Mouse (Mus musculus): Measurements from ENCODE around the gene Usp24. TPM values are rescaled to one million over a fixed set of nuclear protein-coding genes. Genes with fewer than 3 reads are reported as not detected.

The Usp24 gene
- total RNA-seq, 1 experiment = 30.5 TPM

DNA sequence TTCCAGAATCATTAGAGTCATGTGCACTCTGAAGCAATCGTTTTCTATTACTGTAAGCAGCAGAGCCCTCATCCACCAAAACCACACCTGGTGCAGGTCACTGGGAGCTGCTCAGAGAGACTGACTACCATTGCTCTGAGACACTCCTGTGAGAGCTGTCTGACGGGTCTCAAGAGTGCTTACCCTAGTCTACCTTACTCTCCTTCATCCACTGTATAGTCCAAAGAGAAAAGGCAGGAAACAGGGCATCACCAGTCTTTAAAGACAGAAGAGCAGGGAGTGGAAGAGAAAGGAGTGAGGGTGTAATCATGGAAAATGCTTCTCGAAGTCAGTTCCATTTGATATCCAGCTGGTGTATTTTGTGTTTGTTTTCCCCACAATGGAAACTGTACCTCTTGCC, 103.2 kb downstream of the Usp24 start:
- no peak overlapping the region for H3K27ac ChIP-seq (ENCODE audit: insufficient read depth, low read depth, low read length, poor library complexity, severe bottlenecking)
- peaks cover 21% of the 10 kb centered on the region for H3K36me3 ChIP-seq (ENCODE audit: control insufficient read depth, insufficient read depth, low read length, poor library complexity, severe bottlenecking)
- H3K4me3 ChIP-seq (ENCODE audit: insufficient read depth in 1 of 2, low read depth in 1 of 2, low read length in 2 of 2, poor library complexity in 1 of 2, severe bottlenecking in 1 of 2) = no peak overlapping the region
- no peaks in the 10 kb centered on the region for H3K4me1 ChIP-seq (ENCODE audit: control insufficient read depth in 2 of 2, insufficient read depth in 2 of 2, low read length in 2 of 2, poor library complexity in 1 of 2)
- H3K9me3 ChIP-seq (ENCODE audit: control insufficient read depth, insufficient read depth, low read depth, low read length) = no peaks in the 10 kb centered on the region
- in situ Hi-C loops (cut with MboI; ENCODE audit: low sequenced_read_pairs in 2 of 2, unreplicated experiment in 2 of 2) = no loop called here
- no peak overlapping the region for H3K9ac ChIP-seq (ENCODE audit: insufficient read depth, low read depth, low read length, poor library complexity, severe bottlenecking)
- DNase-seq (ENCODE audit: low read depth, low spot score) = no peak
- TF ChIP-seq CHD2 (IDR thresholded peaks at IDR 0.05; ENCODE audit: low read depth, low read length) (no peak), HCFC1 (IDR thresholded peaks at IDR 0.05; ENCODE audit: borderline replicate concordance, insufficient read depth, low read length) (no peak), ZNF384 (IDR thresholded peaks at IDR 0.05; ENCODE audit: low read depth, low read length) (no peak), ZC3H11A (IDR thresholded peaks at IDR 0.05; ENCODE audit: borderline replicate concordance, low read depth, low read length) (no peak), MAFK (IDR thresholded peaks at IDR 0.05; ENCODE audit: insufficient read depth, low read depth, low read length) (no peak)

DNA sequence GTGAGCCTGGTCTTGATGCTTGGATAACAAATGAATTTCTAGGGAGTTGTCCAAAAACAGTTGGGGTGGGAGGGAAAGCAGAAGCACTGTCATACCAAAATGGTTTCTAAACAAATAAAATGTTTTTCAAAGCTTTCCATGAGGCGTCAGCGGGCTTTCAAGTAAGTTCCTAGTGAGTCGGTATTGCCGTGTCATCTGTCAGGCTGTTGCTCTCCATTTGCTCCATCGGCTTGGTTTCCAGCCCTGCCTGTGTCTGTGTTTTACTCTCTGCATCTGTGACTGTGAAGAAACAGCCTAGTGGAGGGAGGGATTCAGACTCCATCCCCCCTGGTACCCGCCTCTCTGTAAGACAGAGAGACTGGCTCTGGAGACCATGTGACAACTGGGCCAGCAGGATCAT, 103.8 kb downstream of the Usp24 start:
- Histone ChIP-seq H3K4me1 (ENCODE audit: control insufficient read depth in 2 of 2, insufficient read depth in 2 of 2, low read length in 2 of 2, poor library complexity in 1 of 2) (no peaks in the 10 kb centered on the region), H3K4me3 (ENCODE audit: insufficient read depth in 1 of 2, low read depth in 1 of 2, low read length in 2 of 2, poor library complexity in 1 of 2, severe bottlenecking in 1 of 2) (no peak overlapping the region), H3K36me3 (ENCODE audit: control insufficient read depth, insufficient read depth, low read length, poor library complexity, severe bottlenecking) (peaks cover 25% of the 10 kb centered on the region), H3K9me3 (ENCODE audit: control insufficient read depth, insufficient read depth, low read depth, low read length) (no peaks in the 10 kb centered on the region), H3K9ac (ENCODE audit: insufficient read depth, low read depth, low read length, poor library complexity, severe bottlenecking) (no peak overlapping the region), H3K27ac (ENCODE audit: insufficient read depth, low read depth, low read length, poor library complexity, severe bottlenecking) (no peak overlapping the region)
- TF ChIP-seq MAFK (IDR thresholded peaks at IDR 0.05; ENCODE audit: insufficient read depth, low read depth, low read length) = no peak
- no peak for TF ChIP-seq ZC3H11A (IDR thresholded peaks at IDR 0.05; ENCODE audit: borderline replicate concordance, low read depth, low read length)
- no peak for TF ChIP-seq ZNF384 (IDR thresholded peaks at IDR 0.05; ENCODE audit: low read depth, low read length)
- no peak for TF ChIP-seq HCFC1 (IDR thresholded peaks at IDR 0.05; ENCODE audit: borderline replicate concordance, insufficient read depth, low read length)
- TF ChIP-seq CHD2 (IDR thresholded peaks at IDR 0.05; ENCODE audit: low read depth, low read length) = no peak
- in situ Hi-C loops (cut with MboI; ENCODE audit: low sequenced_read_pairs in 2 of 2, unreplicated experiment in 2 of 2) = no loop called here
- DNase-seq (ENCODE audit: low read depth, low spot score) = no peak

- Histone ChIP-seq H3K9ac (ENCODE audit: insufficient read depth, low read depth, low read length, poor library complexity, severe bottlenecking) (no peak overlapping the region), H3K36me3 (ENCODE audit: control insufficient read depth, insufficient read depth, low read length, poor library complexity, severe bottlenecking) (peaks cover 33% of the 10 kb centered on the region), H3K27ac (ENCODE audit: insufficient read depth, low read depth, low read length, poor library complexity, severe bottlenecking) (no peak overlapping the region), H3K9me3 (ENCODE audit: control insufficient read depth, insufficient read depth, low read depth, low read length) (no peaks in the 10 kb centered on the region), H3K4me3 (ENCODE audit: insufficient read depth in 1 of 2, low read depth in 1 of 2, low read length in 2 of 2, poor library complexity in 1 of 2, severe bottlenecking in 1 of 2) (no peak overlapping the region), H3K4me1 (ENCODE audit: control insufficient read depth in 2 of 2, insufficient read depth in 2 of 2, low read length in 2 of 2, poor library complexity in 1 of 2) (no peaks in the 10 kb centered on the region)
- no peak for TF ChIP-seq MAFK (IDR thresholded peaks at IDR 0.05; ENCODE audit: insufficient read depth, low read depth, low read length)
- no peak for TF ChIP-seq ZNF384 (IDR thresholded peaks at IDR 0.05; ENCODE audit: low read depth, low read length)
- no peak for TF ChIP-seq CHD2 (IDR thresholded peaks at IDR 0.05; ENCODE audit: low read depth, low read length)
- TF ChIP-seq HCFC1 (IDR thresholded peaks at IDR 0.05; ENCODE audit: borderline replicate concordance, insufficient read depth, low read length) = no peak
- no peak for TF ChIP-seq ZC3H11A (IDR thresholded peaks at IDR 0.05; ENCODE audit: borderline replicate concordance, low read depth, low read length)
- DNase-seq (ENCODE audit: low read depth, low spot score) = no peak
- in situ Hi-C loops (cut with MboI; ENCODE audit: low sequenced_read_pairs in 2 of 2, unreplicated experiment in 2 of 2) = no loop called here
Observed at GRCm38 (mm10) chr4:106422597-106422996, 106.6 kb downstream of the Usp24 start.

- Histone ChIP-seq H3K9me3 (ENCODE audit: control insufficient read depth, insufficient read depth, low read depth, low read length) (no peaks in the 10 kb centered on the region), H3K4me1 (ENCODE audit: control insufficient read depth in 2 of 2, insufficient read depth in 2 of 2, low read length in 2 of 2, poor library complexity in 1 of 2) (peaks cover 0 to 7% of the 10 kb centered on the region in 2 experiments; a peak in 2 of 4 replicates), H3K9ac (ENCODE audit: insufficient read depth, low read depth, low read length, poor library complexity, severe bottlenecking) (no peak overlapping the region), H3K27ac (ENCODE audit: insufficient read depth, low read depth, low read length, poor library complexity, severe bottlenecking) (no peak overlapping the region), H3K4me3 (ENCODE audit: insufficient read depth in 1 of 2, low read depth in 1 of 2, low read length in 2 of 2, poor library complexity in 1 of 2, severe bottlenecking in 1 of 2) (no peak overlapping the region), H3K36me3 (ENCODE audit: control insufficient read depth, insufficient read depth, low read length, poor library complexity, severe bottlenecking) (peaks cover 42% of the 10 kb centered on the region)
- in situ Hi-C loops (cut with MboI; ENCODE audit: low sequenced_read_pairs in 2 of 2, unreplicated experiment in 2 of 2) = no loop called here
- TF ChIP-seq MAFK (IDR thresholded peaks at IDR 0.05; ENCODE audit: insufficient read depth, low read depth, low read length) = no peak
- TF ChIP-seq ZC3H11A (IDR thresholded peaks at IDR 0.05; ENCODE audit: borderline replicate concordance, low read depth, low read length) = no peak
- no peak for TF ChIP-seq HCFC1 (IDR thresholded peaks at IDR 0.05; ENCODE audit: borderline replicate concordance, insufficient read depth, low read length)
- no peak for DNase-seq (ENCODE audit: low read depth, low spot score)
Observed at GRCm38 (mm10) chr4:106424560-106424959, 108.5 kb downstream of the Usp24 start.

DNA sequence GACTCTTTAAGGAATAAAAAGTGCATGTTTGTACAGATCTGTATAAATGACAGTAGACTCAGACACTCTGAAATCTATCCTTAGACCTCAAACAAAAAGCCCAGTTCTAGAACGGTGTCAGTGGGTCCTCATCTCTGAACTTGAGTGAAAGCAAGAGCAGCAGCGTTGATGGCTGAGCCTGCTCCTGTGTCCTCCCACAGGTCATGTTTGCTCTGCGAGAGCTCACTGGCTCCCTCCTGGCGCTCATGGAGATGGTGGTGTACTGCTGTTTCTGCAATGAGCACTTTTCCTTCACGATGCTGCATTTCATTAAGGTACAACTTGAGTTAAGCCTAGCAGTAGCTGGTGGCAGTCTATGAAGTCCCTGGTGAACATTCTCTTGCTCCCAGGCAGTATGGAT, 110.3 kb downstream of the Usp24 start:
- Histone ChIP-seq H3K4me3 (ENCODE audit: insufficient read depth in 1 of 2, low read depth in 1 of 2, low read length in 2 of 2, poor library complexity in 1 of 2, severe bottlenecking in 1 of 2) (no peak overlapping the region), H3K27ac (ENCODE audit: insufficient read depth, low read depth, low read length, poor library complexity, severe bottlenecking) (no peak overlapping the region), H3K4me1 (ENCODE audit: control insufficient read depth in 2 of 2, insufficient read depth in 2 of 2, low read length in 2 of 2, poor library complexity in 1 of 2) (peaks cover 0 to 7% of the 10 kb centered on the region in 2 experiments; a peak in 2 of 4 replicates), H3K9ac (ENCODE audit: insufficient read depth, low read depth, low read length, poor library complexity, severe bottlenecking) (no peak overlapping the region), H3K9me3 (ENCODE audit: control insufficient read depth, insufficient read depth, low read depth, low read length) (no peaks in the 10 kb centered on the region), H3K36me3 (ENCODE audit: control insufficient read depth, insufficient read depth, low read length, poor library complexity, severe bottlenecking) (peaks cover 40% of the 10 kb centered on the region)
- in situ Hi-C loops (cut with MboI; ENCODE audit: low sequenced_read_pairs in 2 of 2, unreplicated experiment in 2 of 2) = no loop called here
- no peak for TF ChIP-seq MAFK (IDR thresholded peaks at IDR 0.05; ENCODE audit: insufficient read depth, low read depth, low read length)
- TF ChIP-seq HCFC1 (IDR thresholded peaks at IDR 0.05; ENCODE audit: borderline replicate concordance, insufficient read depth, low read length) = no peak
- no peak for TF ChIP-seq CHD2 (IDR thresholded peaks at IDR 0.05; ENCODE audit: low read depth, low read length)
- no peak for TF ChIP-seq ZNF384 (IDR thresholded peaks at IDR 0.05; ENCODE audit: low read depth, low read length)
- TF ChIP-seq ZC3H11A (IDR thresholded peaks at IDR 0.05; ENCODE audit: borderline replicate concordance, low read depth, low read length) = no peak
- DNase-seq (ENCODE audit: low read depth, low spot score) = peak; percentile 11

Measured in ES-E14 (cell line).